Mouse (Mus musculus) heart, postnatal 0 days (tissue): ENCODE results near the gene Lrpap1. TPM values are rescaled to one million over a fixed set of nuclear protein-coding genes. Genes with fewer than 3 reads are reported as not detected.

Source experiments
- ATAC-seq: fragments of 200-750 bp; cut with Nextera tagmentation; 2 replicates; pipeline ENCODE4 v1.8.0; 2017; ENCODE audit warnings: low read depth, moderate number of reproducible peaks, moderate library complexity; ENCODE audit not compliant: insufficient read depth
- DNase-seq: peaks from one replicate; pipeline ENCODE4 v3.0.0-alpha.2; 2016; ENCODE audit warnings: low spot score
- H3K27ac ChIP-seq: fragments of 300-500 bp; sonication (generic); 2 replicates; pipeline ENCODE4 v1.5.1; 2014; ENCODE audit warnings: low read depth, mild to moderate bottlenecking
- H3K27me3 ChIP-seq: fragments of 300-500 bp; sonication (generic); 2 replicates; pipeline ENCODE4 v1.6.1; 2014; ENCODE audit warnings: low read length, mixed read lengths; ENCODE audit not compliant: control insufficient read depth, insufficient read depth
- H3K36me3 ChIP-seq: fragments of 300-500 bp; sonication (generic); replicated peaks from 2 replicates; pipeline ENCODE4 v1.6.1; 2014; ENCODE audit warnings: low read length, mixed read lengths; ENCODE audit not compliant: control insufficient read depth, insufficient read depth
- H3K4me1 ChIP-seq: fragments of 300-500 bp; sonication (generic); 2 replicates; pipeline ENCODE4 v1.6.1; 2014; ENCODE audit warnings: antibody characterized with exemption; ENCODE audit not compliant: control insufficient read depth, insufficient read depth
- H3K4me2 ChIP-seq: fragments of 300-500 bp; sonication (generic); 2 replicates; pipeline ENCODE4 v1.6.1; 2014; ENCODE audit warnings: low read depth, mild to moderate bottlenecking, low read length, moderate library complexity
- H3K4me3 ChIP-seq: fragments of 300-500 bp; sonication (generic); 2 replicates; pipeline ENCODE4 v1.5.1; 2014; ENCODE audit warnings: low read depth, low read length
- H3K9ac ChIP-seq: fragments of 300-500 bp; sonication (generic); replicated peaks from 2 replicates; pipeline ENCODE4 v1.6.1; 2014; ENCODE audit warnings: low read depth, low read length, mixed read lengths
- H3K9me3 ChIP-seq: fragments of 300-500 bp; sonication (generic); replicated peaks from 2 replicates; pipeline ENCODE4 v1.6.1; 2016; ENCODE audit warnings: low read length; ENCODE audit not compliant: control insufficient read depth
- CTCF ChIP-seq: IDR thresholded peaks from 2 replicates; pipeline ENCODE4 v1.5.1; 2016; ENCODE audit warnings: antibody characterized with exemption, control low read depth, low read depth
- EP300 ChIP-seq: IDR thresholded peaks from 2 replicates; pipeline ENCODE4 v1.6.1; 2016; ENCODE audit warnings: antibody characterized with exemption, low read depth
- WGBS: fragments of 180-500 bp; shearing (Covaris S2); extraction: QIAGEN DNeasy Blood & Tissue Kit; methylation state at CpG from one replicate; pipeline ENCODE4 v1.1.7; 2014; 5-methylcytosine and 5-hydroxymethylcytosine counted together
- polyA plus RNA-seq: library from polyadenylated mRNA; unstranded; fragments of >200 nt; fragmentation: Nextera tagmentation; extraction: Ambion mirVana; gene quantifications from 2 replicates; pipeline ENCODE4 v1.2.1, GENCODE M21; 2015
- total RNA-seq: library from RNA; depleted of rRNA; stranded (reverse); fragments of >200 nt; gene quantifications from 2 replicates; pipeline ENCODE4 v1.2.3, GENCODE M21; 2014; ENCODE audit warnings: low replicate concordance

The Lrpap1 gene
- total and polyA plus RNA-seq, 2 experiments from 2014 or later, result 43.7 to 85.8 TPM

GRCm38 (mm10) chr5:35073235-35073634, 32.3 kb downstream of the Lrpap1 start:
- Histone ChIP-seq H3K9me3 (no peaks in the 10 kb centered on the region), H3K9ac (peak overlapping the region; percentile 26), H3K4me1 (0 out of 2 replicates have a peak, but pooled peaks cover 7% of the 10 kb centered on the region), H3K4me3 (no peak overlapping the region), H3K36me3 (peaks cover 52% of the 10 kb centered on the region), H3K27ac (peak overlapping the region; percentile 46), H3K4me2 (no peak overlapping the region), H3K27me3 (no peaks in the 10 kb centered on the region)
- TF ChIP-seq CTCF, result no peak
- no peak for TF ChIP-seq EP300
- WGBS, result 47% methylated on average over 11 of the region's 11 CpGs
- ATAC-seq (peak; percentile 11; the same call in 1 of the 2 replicates), DNase-seq (no peak)

- Histone ChIP-seq H3K27me3 (no peaks in the 10 kb centered on the region), H3K36me3 (peaks cover 45% of the 10 kb centered on the region), H3K4me2 (no peak overlapping the region), H3K4me1 (0 out of 2 replicates have a peak, but pooled peaks cover 7% of the 10 kb centered on the region), H3K9me3 (no peaks in the 10 kb centered on the region), H3K9ac (no peak overlapping the region), H3K27ac (no peak overlapping the region), H3K4me3 (no peak overlapping the region)
- 81% methylated on average over 6 of the region's 6 CpGs for WGBS
- DNase-seq (no peak), ATAC-seq (no peak)
- TF ChIP-seq EP300 (no peak), CTCF (no peak)
Measured at GRCm38 (mm10) chr5:35071855-35072254, 33.7 kb downstream of the Lrpap1 start.

GRCm38 (mm10) chr5:35070953-35071352, 34.6 kb downstream of the Lrpap1 start:
- DNase-seq (no peak), ATAC-seq (no peak)
- 55% methylated on average over 7 of the region's 7 CpGs for whole genome bisulfite sequencing
- Histone ChIP-seq H3K36me3 (peaks cover 43% of the 10 kb centered on the region), H3K27me3 (no peaks in the 10 kb centered on the region), H3K27ac (no peak overlapping the region), H3K9me3 (no peaks in the 10 kb centered on the region), H3K4me1 (0 out of 2 replicates have a peak, but pooled peaks cover 7% of the 10 kb centered on the region), H3K9ac (no peak overlapping the region), H3K4me2 (no peak overlapping the region), H3K4me3 (no peak overlapping the region)
- TF ChIP-seq CTCF, result no peak
- no peak for TF ChIP-seq EP300

- Histone ChIP-seq H3K36me3 (peaks cover 37% of the 10 kb centered on the region), H3K4me1 (0 out of 2 replicates have a peak, but pooled peaks cover 7% of the 10 kb centered on the region), H3K9me3 (no peaks in the 10 kb centered on the region), H3K27me3 (no peaks in the 10 kb centered on the region), H3K27ac (no peak overlapping the region), H3K4me2 (no peak overlapping the region), H3K4me3 (no peak overlapping the region), H3K9ac (no peak overlapping the region)
- WGBS, result 75% methylated on average over 8 of the region's 8 CpGs
- no peak for ATAC-seq
- TF ChIP-seq EP300 (no peak), CTCF (no peak)
- no peak for DNase-seq
Measured at GRCm38 (mm10) chr5:35070314-35070713, 35.3 kb downstream of the Lrpap1 start.

- 86% methylated on average over 2 of the region's 2 CpGs for WGBS
Measured at GRCm38 (mm10) chr5:35069841-35070240, 35.7 kb downstream of the Lrpap1 start.

GRCm38 (mm10) chr5:35060098-35060497, 45.5 kb downstream of the Lrpap1 start:
- no peaks in the 10 kb centered on the region; the same call in 1 of the 2 replicates for H3K27me3 ChIP-seq
- H3K4me1 ChIP-seq, result peaks cover 39% of the 10 kb centered on the region
- H3K27ac ChIP-seq, result peak overlapping the region; percentile 74
- 24% methylated on average over 3 of the region's 3 CpGs for WGBS
- no peak overlapping the region for H3K9ac ChIP-seq
- ATAC-seq (peak; percentile 62), DNase-seq (peak; percentile 33)
- no peak overlapping the region for H3K4me2 ChIP-seq
- no peaks in the 10 kb centered on the region for H3K36me3 ChIP-seq
- TF ChIP-seq CTCF, result no peak
- TF ChIP-seq EP300, result no peak
- no peak overlapping the region for H3K4me3 ChIP-seq
- H3K9me3 ChIP-seq, result no peaks in the 10 kb centered on the region

More at GRCm38 (mm10) chr5:35069841-35070240, 35.7 kb downstream of the Lrpap1 start:
- H3K27ac ChIP-seq, result no peak overlapping the region
- no peak for TF ChIP-seq CTCF
- no peak for TF ChIP-seq EP300
- H3K9ac ChIP-seq, result no peak overlapping the region
- no peak overlapping the region for H3K4me3 ChIP-seq
- ATAC-seq (no peak), DNase-seq (no peak)
- H3K4me1 ChIP-seq, result 0 out of 2 replicates have a peak, but pooled peaks cover 7% of the 10 kb centered on the region
- H3K4me2 ChIP-seq, result no peak overlapping the region
- no peaks in the 10 kb centered on the region for H3K27me3 ChIP-seq
- no peaks in the 10 kb centered on the region for H3K9me3 ChIP-seq
- peaks cover 32% of the 10 kb centered on the region for H3K36me3 ChIP-seq
